Mouse (Mus musculus) midbrain, embryonic 15.5 days (tissue): Measurements from ENCODE around the gene Aprt. TPM values are rescaled to one million over a fixed set of nuclear protein-coding genes. Genes with fewer than 3 reads are reported as not detected.

Experiments used
- ATAC-seq: fragments of 200-750 bp; cut with Nextera tagmentation; replicated peaks from 2 replicates; pipeline ENCODE4 v1.8.0; 2017; ENCODE audit warnings: moderate TSS enrichment
- H3K27ac ChIP-seq: fragments of 300-500 bp; sonication (generic); 2 replicates; pipeline ENCODE4 v1.5.1; 2015; ENCODE audit warnings: mild to moderate bottlenecking, inconsistent platforms
- H3K27me3 ChIP-seq: fragments of 300-500 bp; sonication (generic); replicated peaks from 2 replicates; pipeline ENCODE4 v1.6.1; 2015; ENCODE audit warnings: inconsistent platforms
- H3K36me3 ChIP-seq: fragments of 300-500 bp; sonication (generic); replicated peaks from 2 replicates; pipeline ENCODE4 v1.6.1; 2015; ENCODE audit warnings: inconsistent platforms
- H3K4me1 ChIP-seq: fragments of 300-500 bp; sonication (generic); 2 replicates; pipeline ENCODE4 v1.6.1; 2015; ENCODE audit warnings: inconsistent platforms
- H3K4me2 ChIP-seq: fragments of 300-500 bp; sonication (generic); 2 replicates; pipeline ENCODE4 v1.6.1; 2015; ENCODE audit warnings: inconsistent platforms, mild to moderate bottlenecking, moderate library complexity
- H3K4me3 ChIP-seq: fragments of 300-500 bp; sonication (generic); 2 replicates; pipeline ENCODE4 v1.5.1; 2015; ENCODE audit warnings: mild to moderate bottlenecking, inconsistent platforms
- H3K9ac ChIP-seq: fragments of 300-500 bp; sonication (generic); 2 replicates; pipeline ENCODE4 v1.6.1; 2015; ENCODE audit warnings: mild to moderate bottlenecking, inconsistent platforms
- H3K9me3 ChIP-seq: fragments of 300-500 bp; sonication (generic); 2 replicates; pipeline ENCODE4 v1.6.1; 2016; ENCODE audit warnings: inconsistent platforms
- WGBS: fragments of 180-500 bp; shearing (Covaris S2); methylation state at CpG from one replicate; pipeline ENCODE4 v1.1.7; 2015; ENCODE audit warnings: mixed read lengths; 5-methylcytosine and 5-hydroxymethylcytosine counted together
- polyA plus RNA-seq: library from polyadenylated mRNA; unstranded; fragments of >200 nt; fragmentation: Nextera tagmentation; extraction: Ambion mirVana; gene quantifications from 2 replicates; pipeline ENCODE4 v1.2.1, GENCODE M21; 2015

Aprt gene
- polyA plus RNA-seq, 1 experiment from 2014 or later = 166 TPM

DNA sequence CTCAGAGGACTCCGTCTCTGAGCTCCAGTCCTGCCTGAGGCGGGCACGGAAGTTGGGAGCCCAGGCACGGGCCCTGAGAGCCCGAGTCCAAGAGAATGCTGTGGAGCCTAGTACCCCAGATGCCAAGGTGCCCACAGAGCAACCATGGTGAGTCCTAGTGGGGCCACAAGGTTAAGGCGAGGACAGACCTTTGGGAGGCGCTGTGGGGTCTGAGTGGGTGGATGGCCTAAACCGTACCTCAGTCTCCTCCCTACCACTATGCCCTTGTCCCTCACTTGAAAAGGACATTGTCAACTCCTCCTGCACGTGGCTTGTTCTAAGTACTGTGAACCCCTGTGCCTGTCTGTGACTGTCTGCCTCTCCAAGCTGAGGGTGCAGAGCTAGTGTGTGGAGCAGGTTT lies 7.4 kb downstream of the Aprt start:
- Histone ChIP-seq H3K27ac (no peak overlapping the region), H3K4me1 (peaks cover 28% of the 10 kb centered on the region), H3K9me3 (no peaks in the 10 kb centered on the region), H3K4me2 (peak overlapping the region; percentile 86; the same call in 1 of the 2 replicates), H3K27me3 (no peaks in the 10 kb centered on the region), H3K9ac (no peak overlapping the region), H3K36me3 (no peaks in the 10 kb centered on the region), H3K4me3 (no peak overlapping the region; the same call in 1 of the 2 replicates)
- no peak for ATAC-seq
- 64% methylated on average over 9 of the region's 9 CpGs for WGBS

DNA sequence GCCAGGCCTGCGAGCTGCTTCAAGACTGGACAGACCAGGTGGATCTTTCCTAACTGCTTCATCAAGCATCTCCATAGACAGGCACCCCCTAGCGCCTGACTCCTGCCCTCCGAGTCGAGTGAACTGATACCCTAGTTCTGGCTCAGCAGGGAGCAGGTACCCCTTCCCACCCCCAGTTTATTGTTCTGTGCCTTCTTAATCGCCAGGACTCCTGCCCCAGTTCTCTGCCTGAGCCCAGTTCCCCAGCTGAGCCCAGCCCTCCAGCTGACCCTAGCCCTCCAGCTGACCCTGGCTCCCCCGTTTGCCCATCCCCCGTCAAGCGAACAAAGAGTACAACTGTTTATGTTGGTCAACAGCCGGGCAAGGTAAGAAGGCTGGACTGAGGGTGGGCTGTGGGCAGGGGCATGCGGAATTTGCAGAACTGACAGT lies 7.8 kb downstream of the Aprt start:
- no peak overlapping the region for H3K27ac ChIP-seq
- peak overlapping the region; percentile 69 for H3K4me3 ChIP-seq
- WGBS = 15% methylated on average over 10 of the region's 10 CpGs
- peaks cover 27% of the 10 kb centered on the region for H3K4me1 ChIP-seq
- H3K9ac ChIP-seq = no peak overlapping the region; the same call in 1 of the 2 replicates
- H3K27me3 ChIP-seq = no peaks in the 10 kb centered on the region
- H3K36me3 ChIP-seq = no peaks in the 10 kb centered on the region
- H3K9me3 ChIP-seq = no peaks in the 10 kb centered on the region
- no peak for ATAC-seq
- peak overlapping the region; percentile 86 for H3K4me2 ChIP-seq

DNA sequence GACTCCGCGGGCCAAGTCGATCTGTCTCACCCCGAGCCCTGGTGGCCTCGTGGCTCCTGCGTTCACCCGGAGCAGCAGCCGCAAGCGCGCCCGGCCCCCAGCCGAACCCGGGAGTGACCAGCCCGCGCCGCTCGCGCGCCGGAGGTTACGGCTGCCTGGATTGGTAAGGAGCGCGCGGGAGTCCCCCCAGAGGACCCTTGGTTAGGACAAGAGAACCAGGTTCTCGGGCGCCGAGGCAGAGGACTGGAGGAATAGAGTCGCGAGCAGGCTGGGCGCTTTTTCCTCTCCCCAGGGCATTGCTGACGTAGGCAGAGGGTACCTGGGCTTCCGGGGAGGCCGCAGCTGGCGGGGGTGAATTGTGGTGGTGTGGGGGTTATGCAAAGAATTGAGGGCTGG lies 8.6 kb downstream of the Aprt start:
- Histone ChIP-seq H3K27me3 (no peaks in the 10 kb centered on the region), H3K4me3 (peak overlapping the region; percentile 69), H3K4me2 (peak overlapping the region; percentile 86), H3K27ac (peak overlapping the region; percentile 87), H3K9me3 (no peaks in the 10 kb centered on the region), H3K9ac (peak overlapping the region; percentile 63), H3K36me3 (no peaks in the 10 kb centered on the region), H3K4me1 (peaks cover 24% of the 10 kb centered on the region)
- peak; percentile 62 for ATAC-seq
- 1% methylated on average over 34 of the region's 34 CpGs for WGBS

DNA sequence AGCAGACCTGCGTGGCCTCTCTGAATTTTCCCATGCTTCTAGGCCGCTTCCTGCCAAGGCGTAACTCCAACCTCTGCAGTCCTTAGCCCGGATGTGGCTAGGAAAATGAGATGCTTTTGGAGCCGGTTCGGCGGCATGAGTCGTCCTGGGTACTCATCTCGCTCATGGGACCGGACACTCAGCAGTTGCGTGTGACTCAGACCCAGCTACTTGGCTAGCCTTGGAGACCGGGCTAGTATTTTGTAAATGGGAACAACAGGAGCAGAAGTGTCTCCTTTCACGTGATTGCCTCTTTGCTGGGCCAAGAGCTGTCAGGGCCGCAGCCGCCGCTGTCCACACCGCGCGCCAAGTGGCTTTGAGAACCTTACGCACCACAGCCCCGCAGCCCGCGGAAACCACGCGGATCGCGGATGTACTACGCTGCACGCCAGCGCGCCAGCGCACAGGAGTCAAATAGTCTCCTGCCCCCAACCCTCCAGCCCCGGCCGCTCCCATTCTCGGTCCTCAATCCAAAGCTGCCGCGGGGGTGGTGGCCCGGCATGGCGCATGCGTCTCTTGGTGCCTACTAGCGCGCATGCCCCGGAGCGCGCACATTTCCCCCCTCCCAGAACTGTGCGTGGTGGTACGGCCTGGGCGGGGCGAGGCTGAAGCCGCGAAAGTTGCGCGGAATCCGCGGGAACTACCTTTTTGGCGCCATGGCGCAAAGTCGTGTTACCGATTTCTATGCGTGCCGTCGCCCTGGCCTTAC lies 9.2 kb downstream of the Aprt start, which contains the start of gene Cdt1:
TSS of gene Cdt1 (plus strand) at position 655 of the 748 bp plus-strand sequence.
- Histone ChIP-seq H3K4me2 (peak within 1 kb of the TSS; percentile 86), H3K36me3 (no peaks in the 10 kb centered on the region)
- under 1% methylated on average over 62 of the region's 62 CpGs for WGBS

DNA sequence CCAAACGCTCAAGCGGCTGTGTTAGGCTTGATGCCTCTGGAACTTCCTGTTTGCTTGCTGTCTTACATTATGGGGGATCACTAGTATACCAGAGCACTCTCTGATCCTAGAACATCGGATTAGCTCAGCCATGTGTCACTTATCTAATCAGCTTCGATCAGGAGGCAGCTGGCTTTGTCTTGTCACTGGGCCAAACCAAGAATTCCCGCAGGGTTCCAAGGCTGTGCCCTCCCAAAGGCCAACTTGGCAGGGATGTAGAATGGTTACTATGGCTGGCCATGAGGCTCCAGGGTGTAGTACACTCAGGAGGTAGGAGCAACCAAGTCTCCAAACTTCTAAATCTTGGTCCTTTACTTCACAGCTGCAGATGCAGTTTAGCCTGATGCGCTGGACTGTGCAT lies 9.9 kb downstream of the Aprt start:
- no peaks in the 10 kb centered on the region for H3K9me3 ChIP-seq
- H3K27me3 ChIP-seq = no peaks in the 10 kb centered on the region
- peak overlapping the region; percentile 63 for H3K9ac ChIP-seq
- ATAC-seq = 0 out of 2 replicates have a peak, but pooled peaks have one; percentile 0
- peak overlapping the region; percentile 87 for H3K27ac ChIP-seq
- 19% methylated on average over 6 of the region's 6 CpGs for WGBS
- H3K4me2 ChIP-seq = peak overlapping the region; percentile 86
- H3K36me3 ChIP-seq = no peaks in the 10 kb centered on the region
- H3K4me1 ChIP-seq = peaks cover 23% of the 10 kb centered on the region
- H3K4me3 ChIP-seq = peak overlapping the region; percentile 69

More for the DNA sequence above, 9.2 kb downstream of the Aprt start, which contains the start of gene Cdt1:
- peaks cover 23% of the 10 kb centered on the region for H3K4me1 ChIP-seq
- peak; percentile 95 for ATAC-seq
- H3K27me3 ChIP-seq = no peaks in the 10 kb centered on the region
- peak within 1 kb of the TSS; percentile 69 for H3K4me3 ChIP-seq
- H3K9me3 ChIP-seq = no peaks in the 10 kb centered on the region
- peak within 1 kb of the TSS; percentile 87 for H3K27ac ChIP-seq
- peak within 1 kb of the TSS; percentile 63 for H3K9ac ChIP-seq

DNA sequence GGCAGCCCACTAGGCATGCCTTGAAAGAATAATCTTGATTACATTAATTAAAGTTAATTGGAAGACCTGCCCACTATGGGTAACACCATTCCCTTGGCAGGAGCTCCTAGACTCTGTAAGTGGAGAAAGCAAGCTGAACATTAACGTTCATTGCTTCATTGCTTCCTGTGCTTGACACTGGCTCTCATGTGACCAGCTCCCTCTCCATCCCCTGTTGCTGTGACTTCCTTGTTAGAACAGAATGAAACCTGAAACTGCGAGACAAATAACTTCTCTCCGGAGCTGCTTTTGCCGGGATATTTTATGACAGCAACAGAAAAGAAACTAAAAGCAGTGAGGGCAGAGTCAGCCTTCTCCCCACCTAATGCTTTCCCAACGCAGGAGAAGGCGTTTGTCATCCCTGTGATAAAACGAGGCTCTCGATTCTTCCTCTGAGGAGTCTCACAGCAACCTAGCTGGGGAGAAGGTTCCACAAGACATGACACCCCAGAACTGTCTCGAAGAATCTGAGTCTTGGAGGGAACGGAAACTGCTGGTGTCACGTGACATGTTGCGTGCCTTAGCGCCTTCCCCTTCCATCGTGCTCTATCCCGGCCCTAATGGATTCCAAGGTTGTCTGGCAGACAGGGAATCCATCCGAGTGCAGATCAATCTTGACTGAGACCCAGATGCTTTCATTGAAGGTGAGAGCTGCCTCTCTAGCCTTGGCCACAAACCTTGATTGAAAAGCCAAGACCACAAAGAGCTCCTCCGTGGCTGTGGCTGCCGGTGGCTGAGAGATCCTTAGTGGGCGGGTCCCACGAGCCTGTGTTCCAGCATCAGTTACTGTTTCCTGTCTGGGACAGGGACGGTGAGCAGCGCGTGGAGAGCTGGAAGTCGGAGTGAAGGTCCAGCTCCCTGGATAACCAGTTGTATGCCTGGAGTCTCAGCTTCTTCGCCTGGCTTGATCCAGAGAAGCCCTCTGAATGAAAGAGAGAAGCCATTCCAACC lies 12.1 kb downstream of the Aprt start:
- no peak for ATAC-seq
- Histone ChIP-seq H3K4me3 (no peak overlapping the region), H3K9ac (no peak overlapping the region), H3K27me3 (no peaks in the 10 kb centered on the region), H3K36me3 (no peaks in the 10 kb centered on the region), H3K4me2 (no peak overlapping the region), H3K27ac (no peak overlapping the region), H3K9me3 (no peaks in the 10 kb centered on the region), H3K4me1 (peaks cover 23% of the 10 kb centered on the region)
- 92% methylated on average over 25 of the region's 25 CpGs for WGBS

DNA sequence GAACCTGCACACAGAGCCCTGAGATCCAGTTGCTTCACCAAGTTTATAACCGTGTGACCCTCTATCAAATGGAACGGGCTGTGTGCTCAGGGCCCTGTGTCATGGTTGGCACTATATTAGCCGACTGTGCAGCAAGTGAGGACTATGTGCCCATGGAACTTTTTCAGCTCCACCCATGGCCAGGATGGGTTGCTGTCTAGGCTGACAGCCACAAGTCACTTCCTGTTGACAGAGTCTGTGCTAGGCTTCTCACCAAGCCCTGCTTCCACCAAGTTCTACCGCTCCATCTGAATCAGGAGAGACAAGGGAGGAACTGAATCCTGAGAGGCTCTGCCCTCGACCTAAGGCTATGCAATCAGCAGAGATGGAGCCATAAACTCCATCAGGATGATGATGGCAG lies 15.5 kb downstream of the Aprt start:
- no peak overlapping the region for H3K27ac ChIP-seq
- H3K36me3 ChIP-seq = no peaks in the 10 kb centered on the region
- H3K4me3 ChIP-seq = no peak overlapping the region
- ATAC-seq = no peak
- no peaks in the 10 kb centered on the region for H3K9me3 ChIP-seq
- no peak overlapping the region for H3K9ac ChIP-seq
- WGBS = 79% methylated on average over 5 of the region's 5 CpGs
- H3K4me2 ChIP-seq = no peak overlapping the region
- H3K27me3 ChIP-seq = no peaks in the 10 kb centered on the region
- H3K4me1 ChIP-seq = peaks cover 2% of the 10 kb centered on the region

DNA sequence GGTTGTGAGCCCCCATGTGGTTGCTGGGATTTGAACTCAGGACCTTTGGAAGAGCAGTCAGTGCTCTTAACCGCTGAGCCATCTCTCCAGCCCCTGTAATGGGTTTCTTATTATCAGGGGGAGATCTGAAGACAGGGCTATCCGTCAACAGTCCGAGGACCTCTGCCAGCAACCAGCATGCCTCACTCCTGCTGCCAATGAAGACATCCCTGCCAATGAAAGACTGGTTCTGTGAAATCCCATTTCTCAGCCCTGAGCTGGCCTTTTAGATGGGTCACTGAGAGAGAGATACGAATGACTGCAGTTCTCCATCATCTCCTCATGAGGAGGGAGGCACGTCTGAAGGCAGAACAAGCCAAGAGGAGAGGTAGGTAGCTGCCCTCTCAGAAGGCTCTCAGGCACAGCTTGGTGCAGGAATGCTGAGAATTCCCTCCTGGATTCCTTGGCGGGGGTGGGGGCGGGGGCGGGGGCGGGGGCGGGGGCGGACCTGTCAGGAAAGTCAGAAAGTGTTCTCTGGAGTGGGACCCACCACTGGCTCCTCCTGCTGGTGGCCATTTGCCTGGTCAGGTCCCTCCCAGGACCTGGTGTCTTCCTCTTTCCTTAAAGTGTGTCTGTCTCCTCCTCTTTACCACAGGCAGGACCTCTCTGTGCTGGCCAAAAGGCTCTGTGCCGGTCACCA lies 17.9 kb downstream of the Aprt start:
- no peaks in the 10 kb centered on the region for H3K9me3 ChIP-seq
- H3K27ac ChIP-seq = no peak overlapping the region
- H3K4me2 ChIP-seq = no peak overlapping the region
- ATAC-seq = no peak
- H3K4me1 ChIP-seq = no peaks in the 10 kb centered on the region
- H3K4me3 ChIP-seq = no peak overlapping the region
- H3K27me3 ChIP-seq = no peaks in the 10 kb centered on the region
- WGBS = 19% methylated on average over 12 of the region's 12 CpGs
- H3K36me3 ChIP-seq = no peaks in the 10 kb centered on the region
- no peak overlapping the region for H3K9ac ChIP-seq

DNA sequence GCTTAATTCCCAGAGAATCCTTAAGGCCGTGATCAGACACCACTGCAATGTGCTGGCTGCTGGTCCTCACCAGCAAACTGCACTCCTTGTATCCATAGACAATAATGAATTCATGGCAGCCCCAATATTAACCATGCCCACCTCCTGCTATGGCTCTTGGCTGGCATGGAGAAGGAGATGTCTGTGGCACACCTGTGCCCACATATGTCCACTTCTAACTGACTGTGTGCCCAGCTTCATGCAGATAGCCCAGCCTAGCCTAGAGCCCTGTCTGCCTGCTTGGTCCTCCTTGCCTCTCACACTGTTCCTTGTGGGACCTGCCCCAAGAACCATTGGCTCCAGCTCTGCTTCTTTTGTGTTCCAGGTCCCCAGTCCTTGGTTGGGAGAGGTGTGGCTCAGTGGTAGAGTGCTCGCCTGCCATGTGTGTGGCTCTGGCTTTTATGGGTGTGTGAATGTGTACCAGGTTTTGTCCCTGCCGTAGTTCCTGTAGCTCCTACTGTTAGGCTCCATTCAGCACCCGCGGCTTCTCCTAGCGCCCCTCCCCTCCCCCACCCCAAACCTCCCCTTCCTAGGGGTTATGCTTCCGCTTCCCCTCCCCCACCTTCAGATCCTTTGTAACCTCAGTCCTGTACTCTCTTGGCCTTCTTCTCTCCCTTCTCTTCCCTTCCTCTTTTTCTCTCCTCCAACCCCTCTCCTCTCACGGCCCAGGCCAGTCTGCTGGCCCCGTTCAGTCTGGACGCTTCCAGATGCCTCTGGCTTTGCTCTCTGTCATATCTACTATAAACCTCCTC lies 19.3 kb downstream of the Aprt start:
- Histone ChIP-seq H3K4me1 (no peaks in the 10 kb centered on the region), H3K27me3 (no peaks in the 10 kb centered on the region), H3K4me3 (no peak overlapping the region), H3K36me3 (no peaks in the 10 kb centered on the region), H3K27ac (no peak overlapping the region), H3K4me2 (no peak overlapping the region), H3K9me3 (no peaks in the 10 kb centered on the region), H3K9ac (no peak overlapping the region)
- 47% methylated on average over 10 of the region's 10 CpGs for WGBS
- ATAC-seq = no peak

DNA sequence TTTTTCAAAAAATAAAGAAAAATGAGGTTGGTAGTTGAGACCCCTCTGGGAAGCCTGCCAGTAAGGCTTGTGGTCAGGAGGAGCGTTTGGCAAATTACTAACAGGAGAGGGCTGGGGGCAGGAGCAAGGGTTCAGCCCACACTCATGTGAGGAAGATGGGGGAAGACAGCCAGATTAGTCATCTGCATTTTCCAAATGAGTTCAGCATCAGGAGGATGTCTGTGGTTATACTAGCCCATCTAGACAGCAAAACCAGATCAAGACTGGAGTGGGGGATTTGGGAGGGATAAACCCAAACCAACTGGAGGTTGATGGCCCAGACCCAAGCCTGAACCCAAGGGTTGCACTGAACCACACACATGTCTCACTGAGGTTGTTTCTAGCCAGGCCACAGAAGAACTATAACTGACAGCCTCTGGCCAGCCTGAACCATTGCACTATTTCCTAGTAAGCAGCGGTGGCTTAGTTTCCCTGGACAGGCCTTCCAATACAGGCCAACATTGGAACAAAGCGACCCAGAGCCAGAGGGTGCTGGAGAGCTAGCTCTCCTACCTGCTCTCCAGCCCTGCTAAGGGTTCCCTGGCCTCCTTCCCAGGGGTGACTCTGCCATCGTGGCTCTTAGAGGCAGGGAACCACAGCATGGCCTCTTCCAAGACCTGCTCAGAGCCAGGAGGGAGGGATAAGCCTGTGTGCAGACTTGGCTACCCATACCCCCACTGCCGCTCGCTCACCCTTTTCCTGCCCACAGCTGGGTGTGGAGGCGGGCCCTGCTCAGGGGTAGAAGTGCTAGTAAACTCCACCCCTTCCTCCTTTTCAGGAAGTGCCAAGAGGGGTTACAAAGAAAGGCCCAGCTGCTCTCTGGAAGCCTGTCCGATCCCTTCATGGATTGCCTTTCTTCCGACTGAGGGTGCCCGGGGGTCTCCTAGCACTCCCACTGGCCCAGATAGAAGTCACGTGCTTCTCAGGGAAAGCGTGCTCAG lies 20.4 kb downstream of the Aprt start:
- Histone ChIP-seq H3K36me3 (no peaks in the 10 kb centered on the region), H3K27me3 (peaks cover 6% of the 10 kb centered on the region), H3K9me3 (no peaks in the 10 kb centered on the region), H3K27ac (no peak overlapping the region), H3K4me2 (no peak overlapping the region), H3K9ac (no peak overlapping the region), H3K4me1 (peaks cover under 1% of the 10 kb centered on the region; the same call in 1 of the 2 replicates), H3K4me3 (no peak overlapping the region)
- WGBS = 65% methylated on average over 12 of the region's 12 CpGs
- no peak for ATAC-seq
